Mouse (Mus musculus): ENCODE results near the gene Dusp1. TPM values are rescaled to one million over a fixed set of nuclear protein-coding genes. Genes with fewer than 3 reads are reported as not detected.

The Dusp1 gene
- polyA plus RNA-seq, 2 experiments from 2014 or later = 24.6 to 24.7 TPM

DNA sequence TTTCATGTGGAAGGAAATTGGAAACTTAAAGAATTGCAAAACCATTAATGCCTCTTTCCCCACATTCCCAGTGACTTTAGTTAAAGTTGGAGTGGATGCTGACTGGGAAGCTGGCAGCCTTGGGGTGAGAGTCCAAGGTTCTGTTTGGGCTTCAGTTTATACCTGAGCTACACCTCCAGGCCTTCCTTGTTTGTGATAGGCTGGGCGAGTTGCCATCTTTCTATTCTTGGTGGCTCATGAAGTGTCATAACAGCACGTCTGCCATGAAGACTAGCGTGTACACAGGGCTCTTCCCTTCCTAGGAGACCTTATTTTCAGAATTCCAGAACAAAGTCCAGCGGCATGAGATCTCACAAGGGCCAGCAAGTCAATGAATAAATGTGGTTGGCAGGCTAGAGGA is 39.2 kb downstream of the Dusp1 start:
- no peak for ATAC-seq

DNA sequence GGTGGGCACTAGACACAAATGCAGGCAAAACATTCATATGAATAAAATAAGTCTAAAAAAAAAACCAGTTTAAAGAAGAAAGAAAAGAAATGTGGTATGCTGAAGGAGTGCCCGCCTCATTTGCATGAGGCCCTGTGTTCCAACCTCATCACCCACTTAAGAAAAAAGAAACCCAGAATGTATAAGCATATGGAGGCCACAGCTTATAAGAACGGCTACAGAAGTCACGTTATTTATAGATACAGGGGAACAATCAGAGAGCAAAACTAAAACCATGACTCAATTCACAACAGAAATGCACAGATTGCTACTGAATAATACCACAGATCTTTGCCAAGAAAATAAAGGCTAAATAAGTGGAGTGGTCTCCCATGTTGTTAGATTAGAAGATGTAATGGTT is 43.6 kb downstream of the Dusp1 start:
- ATAC-seq = no peak

DNA sequence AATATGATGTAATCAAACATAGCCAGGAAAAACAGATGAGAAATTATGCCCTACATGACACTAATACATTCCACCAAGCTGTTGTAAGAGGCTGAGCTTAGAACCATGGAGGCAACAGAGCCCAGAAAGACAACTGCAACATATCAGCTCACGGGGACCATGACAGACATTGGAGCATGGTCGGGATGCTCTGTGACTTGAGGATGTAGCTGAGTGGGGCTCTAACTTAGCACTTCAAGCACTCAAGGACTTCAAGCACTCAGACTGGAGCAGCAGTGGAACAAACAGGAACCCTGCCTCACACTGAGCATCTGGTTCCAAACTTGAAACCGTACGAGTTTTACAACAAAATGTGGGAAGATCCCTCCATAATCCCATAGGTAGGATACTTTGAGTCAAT is 46.3 kb downstream of the Dusp1 start:
- no peak for ATAC-seq

DNA sequence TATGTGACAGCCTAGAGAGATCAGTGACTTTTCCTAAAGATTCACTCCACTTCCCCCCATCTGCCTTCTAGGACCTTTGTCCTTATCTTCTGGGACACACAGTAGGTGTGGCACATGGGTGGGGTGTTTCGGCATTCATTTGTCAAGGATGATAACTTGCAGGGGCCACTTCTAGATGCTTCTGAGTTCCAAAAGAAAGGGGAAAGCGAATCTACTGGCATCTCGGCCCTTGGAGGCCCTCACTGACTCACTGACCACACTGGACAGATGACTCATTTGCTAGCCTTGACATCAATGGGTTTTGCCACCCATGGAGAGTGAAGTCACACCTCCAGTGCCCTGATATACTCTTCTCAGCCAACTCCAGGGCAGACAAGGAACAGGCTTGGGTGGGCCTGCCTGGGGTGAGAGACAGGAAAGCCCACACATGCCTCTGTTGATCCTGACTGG is 47.3 kb downstream of the Dusp1 start:
- no peak for ATAC-seq

DNA sequence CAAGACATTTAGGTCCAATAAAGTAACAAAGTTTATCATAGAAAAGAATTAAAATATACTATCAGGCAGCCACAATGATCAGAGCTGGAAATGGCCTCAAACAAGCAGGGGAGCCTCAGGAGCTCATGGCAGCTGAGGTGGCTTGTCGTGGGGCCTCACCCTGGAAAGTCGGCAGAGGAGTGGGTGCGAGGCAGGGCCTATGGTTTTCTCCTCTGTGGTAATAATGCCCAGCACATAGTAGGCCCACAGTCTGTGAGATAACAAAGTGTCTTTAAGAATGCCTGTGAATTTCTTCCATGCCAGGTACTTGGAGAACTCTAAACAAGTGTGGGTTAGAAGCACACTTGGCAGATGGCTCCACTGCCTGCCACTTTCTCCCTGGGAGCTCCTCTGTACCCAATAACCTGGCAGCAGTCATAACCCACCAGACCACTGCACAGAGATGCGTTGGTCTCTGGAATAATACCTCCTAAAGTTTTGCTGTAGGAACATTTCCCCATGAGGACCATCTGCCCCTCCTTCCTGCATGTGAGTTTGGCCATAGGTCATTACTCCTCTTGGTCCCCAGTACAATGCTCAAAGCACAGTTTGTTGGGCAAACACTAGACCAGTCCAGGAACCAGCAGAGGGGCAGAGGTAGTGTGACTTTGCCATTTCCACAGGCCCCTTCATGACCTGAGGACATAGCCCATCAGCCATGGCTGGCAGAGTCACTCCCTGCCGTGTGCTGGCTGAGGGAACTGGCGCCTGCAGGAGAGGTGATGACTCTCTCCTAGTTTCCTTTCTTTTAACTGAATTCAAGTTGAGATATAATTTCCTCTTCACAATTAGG is 48.3 kb downstream of the Dusp1 start:
- ATAC-seq = no peak

DNA sequence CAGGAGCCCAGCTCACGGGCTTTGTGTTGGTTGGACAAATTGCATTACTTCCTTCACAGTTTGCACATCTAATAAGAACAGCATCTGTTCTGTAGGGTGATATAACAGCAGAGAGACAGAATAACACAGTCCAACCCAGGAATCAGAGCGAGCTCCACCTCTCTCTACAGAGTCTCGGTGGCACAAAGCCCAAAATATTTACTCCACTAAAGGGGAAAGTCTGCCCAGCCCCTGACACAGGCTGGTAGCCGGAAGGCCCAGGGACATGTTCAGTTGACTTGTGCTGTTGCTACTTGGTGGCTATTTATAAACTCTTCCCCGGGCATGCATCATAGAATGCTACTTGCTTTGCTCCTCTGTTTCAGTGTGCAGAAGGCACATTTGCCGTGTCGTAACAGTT is 49.0 kb downstream of the Dusp1 start:
- ATAC-seq = no peak

DNA sequence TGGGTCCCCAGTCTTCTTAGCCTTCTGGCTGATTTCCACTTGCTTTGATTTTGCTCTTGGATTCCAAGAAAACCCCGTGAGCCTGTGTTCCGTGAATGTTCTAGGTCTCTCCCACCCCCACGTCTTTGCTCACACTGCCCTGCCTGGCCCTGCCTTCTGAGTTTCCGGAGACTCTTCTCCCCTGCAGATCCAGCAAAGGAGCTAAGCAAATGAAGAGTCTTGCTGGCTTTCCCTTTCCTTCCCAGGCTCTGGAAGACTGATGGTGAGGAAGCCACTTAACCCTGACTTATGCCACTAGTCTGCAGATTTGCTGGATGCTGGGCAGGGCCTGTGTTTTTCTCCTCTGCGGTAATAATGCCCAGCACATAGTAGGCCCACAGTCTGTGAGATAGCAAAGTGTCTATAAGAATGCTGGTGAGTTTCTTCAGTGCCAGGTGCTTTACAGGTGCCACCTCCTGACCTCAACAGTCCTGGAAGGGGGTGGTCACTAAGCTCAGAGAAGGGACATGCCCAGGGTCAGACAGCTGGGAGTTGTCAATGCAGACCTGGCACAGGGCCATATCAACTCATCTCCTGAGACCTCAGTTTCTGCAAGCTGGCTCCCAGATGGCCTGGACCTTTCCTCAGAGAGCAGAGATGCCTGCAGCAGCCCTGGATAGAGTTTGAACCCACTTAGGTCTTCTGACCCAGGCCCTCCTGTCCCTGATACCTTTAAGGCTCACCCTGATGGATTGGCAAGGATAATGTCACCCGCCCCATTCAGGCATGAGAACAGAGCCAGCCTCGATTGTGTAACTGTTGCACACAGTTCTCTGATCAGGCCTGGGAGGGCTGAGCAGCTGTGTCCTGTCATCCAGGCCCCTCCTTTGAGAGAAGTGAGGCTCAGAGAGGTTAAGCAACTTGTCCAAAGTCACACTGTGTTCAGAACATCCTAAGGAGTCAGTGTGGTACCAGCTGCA is 49.8 kb downstream of the Dusp1 start:
- no peak for ATAC-seq

DNA sequence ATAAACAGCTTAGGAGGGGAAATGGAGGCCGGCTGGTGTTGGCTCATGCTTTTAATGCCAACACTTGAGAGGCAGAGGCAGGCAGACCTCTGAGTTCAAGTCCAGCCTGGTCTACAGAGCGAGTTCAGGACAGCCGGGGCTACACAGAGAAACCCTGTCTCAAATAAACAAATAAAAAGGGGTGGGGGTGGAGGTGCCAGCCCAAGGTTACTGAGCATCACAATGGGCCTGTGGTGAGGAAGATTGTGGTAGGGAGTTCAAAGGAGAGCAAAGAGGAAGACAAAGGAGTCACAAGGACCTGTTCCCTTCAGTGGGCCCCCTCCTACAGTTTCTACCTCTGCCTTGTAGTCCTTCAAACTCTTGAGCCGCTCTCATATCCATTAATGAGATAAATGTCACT is 50.7 kb downstream of the Dusp1 start:
- no peak for ATAC-seq

DNA sequence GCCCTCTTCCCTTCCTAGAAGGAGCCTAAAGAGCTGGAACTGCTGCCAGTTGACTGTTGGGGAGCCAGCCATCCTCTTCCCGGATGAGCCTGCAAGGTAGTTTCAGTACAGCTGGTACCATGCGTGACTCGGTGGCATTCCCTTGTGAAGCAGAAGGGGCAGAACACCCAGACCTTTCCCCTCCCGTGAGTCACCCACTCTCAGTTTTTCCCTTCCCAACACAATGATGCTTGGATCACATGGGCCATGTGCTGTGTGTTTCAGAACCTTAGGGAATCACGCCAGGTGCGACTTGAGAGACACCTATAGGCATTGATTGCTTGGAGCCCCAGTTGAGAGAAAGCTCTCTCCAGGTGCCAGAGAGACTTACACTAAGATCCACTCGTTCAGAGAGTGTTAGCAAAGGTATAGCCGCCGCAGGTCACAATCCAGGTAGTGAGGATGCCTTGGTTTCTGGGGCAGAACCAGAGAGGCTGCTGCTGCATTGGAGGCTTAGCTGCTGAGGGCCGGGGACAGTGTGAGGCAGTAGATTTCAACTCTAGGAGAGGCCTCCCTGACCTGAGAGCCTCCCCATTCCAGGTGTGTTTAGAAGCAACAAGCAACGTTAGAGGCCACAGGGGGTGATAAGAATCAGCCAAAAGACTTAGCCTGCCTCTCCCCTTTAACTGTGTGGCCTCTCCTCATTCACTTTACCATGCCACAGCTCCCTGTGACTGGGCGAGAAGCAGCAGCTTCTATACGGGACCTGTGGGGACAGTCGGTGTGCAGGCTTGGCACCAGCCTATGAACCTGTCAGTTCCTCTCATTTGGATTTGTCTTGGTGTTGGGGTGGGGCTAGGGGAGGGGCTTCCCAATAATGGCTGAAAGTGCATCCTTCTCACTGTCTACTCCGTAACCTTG is 51.5 kb downstream of the Dusp1 start:
- no peak for ATAC-seq

DNA sequence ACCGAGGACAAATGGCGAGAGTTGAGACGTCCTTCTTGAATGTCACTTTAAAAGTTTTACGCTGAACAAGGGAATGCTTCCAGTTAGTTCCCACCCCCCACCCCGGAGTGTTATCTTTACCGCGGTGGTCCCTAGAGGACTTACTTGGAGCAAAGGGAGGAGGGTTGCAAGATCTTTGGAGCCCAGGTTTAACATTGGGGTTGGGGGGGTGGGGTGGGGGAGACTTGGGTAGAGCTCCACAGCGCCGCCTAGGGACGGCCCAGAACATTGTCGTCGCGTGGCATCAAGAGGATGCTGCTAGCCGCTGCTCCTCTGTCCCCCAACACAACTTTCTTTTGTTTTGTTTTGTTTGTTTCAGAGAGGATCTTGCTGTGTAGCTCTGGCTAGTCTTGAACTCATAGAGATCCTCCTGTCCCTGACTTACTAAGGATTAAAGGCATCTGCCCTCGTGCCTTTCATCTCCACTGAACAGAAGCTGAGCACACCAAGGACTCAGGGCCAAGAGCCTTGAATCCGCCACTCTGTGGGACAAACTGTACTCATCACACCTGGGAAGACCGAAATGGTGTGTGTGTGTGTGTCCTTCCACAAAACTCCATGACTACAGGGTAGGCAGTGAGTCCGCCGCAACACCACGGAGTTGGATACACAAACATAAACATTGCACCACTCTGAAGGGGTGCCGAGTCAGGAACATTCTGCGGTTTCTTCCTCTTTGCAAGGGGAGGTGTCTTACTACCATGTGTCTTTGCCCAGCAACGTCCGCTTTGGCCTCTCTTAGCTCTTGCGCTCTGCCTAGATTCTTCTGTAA is 52.8 kb downstream of the Dusp1 start:
- ATAC-seq = peak; percentile 12

DNA sequence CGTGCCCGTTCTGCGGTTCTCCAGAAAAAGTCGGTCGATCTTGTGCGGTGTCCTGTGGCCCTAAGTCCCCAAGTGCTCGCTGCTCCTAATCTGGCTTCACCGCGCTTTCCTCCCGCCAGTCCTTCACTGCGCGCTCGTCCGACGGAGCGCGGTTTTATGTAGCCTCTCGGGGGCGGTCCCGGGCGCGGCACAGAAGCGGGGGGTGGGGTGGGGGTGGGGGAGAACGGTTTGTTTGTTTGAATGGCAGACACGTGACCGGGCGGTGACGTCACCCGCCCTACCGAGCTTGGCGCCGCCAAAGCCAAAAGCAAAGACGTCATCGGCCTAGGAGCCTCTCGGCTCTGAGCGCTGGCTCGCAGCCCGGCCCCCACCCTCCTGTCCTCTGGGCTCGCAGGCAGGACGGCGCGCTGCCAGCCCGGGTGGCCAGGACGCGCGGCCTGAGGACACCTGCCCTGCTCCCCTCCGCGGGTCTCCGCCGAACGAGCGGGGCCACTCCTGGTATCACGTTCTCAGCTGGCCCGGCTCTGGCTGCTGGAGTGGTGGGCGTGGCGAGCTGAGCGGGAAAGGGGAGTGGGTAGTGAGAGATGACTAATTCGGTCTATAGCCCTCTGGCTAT is 53.5 kb downstream of the Dusp1 start:
- ATAC-seq = peak; percentile 62

DNA sequence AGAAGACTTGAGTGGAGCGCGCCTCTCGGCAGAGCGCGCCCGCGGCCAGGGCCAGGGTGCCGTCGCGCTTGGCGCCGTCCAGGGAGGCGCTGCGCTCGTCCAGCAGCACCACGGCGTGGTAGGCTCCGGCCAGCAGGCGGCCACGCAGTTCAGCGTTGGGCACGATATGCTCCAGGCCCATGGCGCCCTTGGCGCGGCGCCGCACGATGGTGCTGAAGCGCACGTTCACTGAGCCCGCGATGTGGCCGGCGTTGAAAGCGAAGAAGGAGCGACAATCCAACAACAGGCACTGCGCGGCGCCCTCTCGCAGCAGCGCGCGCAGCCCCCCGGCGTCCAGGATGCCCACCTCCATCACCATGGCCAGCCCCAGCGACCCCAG is 54.0 kb downstream of the Dusp1 start:
- no peak for ATAC-seq

DNA sequence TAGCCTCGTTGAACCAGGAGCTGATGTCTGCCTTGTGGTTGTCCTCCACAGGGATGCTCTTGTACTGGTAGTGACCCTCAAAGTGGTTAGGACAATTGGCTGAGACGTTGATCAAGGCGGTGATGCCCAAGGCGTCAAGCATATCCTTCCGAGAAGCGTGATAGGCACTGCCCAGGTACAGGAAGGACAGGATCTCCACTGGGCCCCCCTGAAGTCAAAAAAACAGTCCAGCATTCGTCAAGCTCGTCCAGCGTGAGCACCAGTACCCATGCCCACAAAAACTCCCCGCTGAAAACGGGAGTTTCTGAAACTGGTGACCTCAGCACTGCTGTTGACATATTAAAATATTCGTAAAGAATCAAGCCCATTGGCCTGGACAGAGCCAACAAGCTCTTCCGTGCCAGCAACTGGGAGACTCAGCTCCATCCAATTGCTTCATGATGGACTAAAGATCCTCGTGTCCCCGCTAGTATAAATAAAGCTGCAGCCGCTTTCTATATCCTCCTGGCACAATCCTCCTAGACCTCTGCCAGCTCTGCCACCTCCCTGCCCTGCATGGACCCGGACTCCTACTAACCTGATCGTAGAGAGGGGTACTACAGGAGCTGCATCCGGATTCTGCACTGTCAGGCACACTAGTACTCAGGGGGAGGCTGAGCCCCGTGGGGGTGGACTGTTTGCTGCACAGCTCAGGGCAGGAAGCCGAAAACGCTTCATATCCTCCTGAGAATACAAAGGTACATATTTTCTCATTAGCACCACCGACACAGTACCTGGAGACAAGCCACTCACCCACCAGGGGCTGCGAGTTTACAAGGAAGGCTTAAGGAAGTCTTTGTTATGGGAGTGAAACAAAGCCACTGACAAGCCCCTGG is 54.7 kb downstream of the Dusp1 start:
- ATAC-seq = peak; percentile 25

DNA sequence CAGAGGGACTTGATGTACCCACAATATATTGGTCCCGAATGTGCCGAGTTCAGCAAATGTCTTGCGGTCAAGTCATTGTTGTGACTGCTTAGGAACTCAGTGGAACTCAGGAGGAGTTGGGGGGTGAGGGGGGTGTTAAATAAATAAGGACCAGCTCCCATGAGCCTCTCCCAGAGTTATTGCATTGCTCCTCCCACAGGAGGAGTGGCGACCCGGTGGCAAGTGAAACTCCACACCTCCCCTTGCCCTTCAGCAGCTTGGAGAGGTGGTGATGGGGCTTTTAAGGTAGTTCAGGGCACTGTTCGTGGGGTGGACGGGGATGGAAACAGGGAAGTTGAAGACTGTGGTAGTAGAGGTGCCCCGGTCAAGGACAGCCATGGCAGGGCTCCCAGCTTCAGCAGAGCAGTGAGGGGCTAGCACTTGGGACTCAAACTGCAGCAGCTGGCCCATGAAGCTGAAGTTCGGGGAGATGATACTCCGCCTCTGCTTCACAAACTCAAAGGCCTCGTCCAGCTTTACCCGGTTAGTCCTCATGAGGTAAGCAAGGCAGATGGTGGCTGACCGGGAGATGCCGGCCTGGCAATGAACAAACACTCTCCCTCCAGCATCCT is 55.8 kb downstream of the Dusp1 start:
- ATAC-seq = no peak

DNA sequence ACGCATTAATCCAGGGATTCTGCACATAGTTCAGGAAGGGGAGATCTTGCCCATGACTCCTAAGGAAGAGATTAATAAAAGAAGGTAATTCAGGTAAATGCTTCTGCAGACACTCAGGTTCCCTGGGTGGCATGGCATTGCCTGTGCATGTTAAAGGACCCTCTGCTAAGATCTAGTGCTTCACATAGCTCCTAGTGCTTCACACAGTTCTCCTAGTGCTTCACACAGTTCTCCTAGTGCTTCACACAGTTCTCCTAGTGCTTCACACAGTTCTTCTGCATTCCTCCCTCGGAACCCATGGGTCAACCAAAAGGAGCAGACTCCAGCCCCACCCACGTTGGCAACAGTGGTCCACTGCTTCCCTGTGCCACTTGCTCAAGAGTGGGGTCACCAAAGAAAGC is 56.7 kb downstream of the Dusp1 start:
- no peak for ATAC-seq

DNA sequence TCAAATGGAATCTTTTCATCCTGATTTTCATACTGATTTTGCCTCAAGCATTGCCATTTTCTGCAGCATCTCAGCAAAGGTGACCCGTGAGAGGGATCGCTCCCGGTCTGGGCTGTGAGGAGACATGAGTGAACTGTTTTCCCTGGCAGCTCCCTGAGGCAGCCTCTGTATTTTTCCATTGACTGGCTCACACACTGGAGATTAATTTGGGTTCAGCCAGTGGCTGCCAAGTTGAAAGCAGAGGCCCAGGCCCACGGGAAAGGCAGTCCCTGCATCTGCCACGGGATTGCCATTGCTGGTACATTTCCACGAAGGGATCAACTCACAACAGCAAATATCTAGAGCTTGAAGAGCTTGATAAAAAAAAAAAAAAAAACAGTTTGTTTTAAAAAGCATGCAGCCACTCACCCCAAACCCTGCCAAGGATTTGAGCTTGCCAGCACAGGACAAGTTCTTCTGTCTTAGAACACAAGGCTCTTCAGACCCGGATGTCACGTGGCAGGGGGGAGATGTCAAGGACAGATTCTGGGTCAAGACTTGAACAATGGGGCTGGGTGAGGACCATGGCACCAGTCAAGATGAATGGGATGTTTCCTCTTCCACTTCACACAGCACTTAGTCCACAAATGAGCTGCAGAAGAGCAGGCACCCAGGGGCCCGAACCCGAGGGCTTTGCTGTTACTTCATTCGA is 57.8 kb downstream of the Dusp1 start:
- no peak for ATAC-seq

DNA sequence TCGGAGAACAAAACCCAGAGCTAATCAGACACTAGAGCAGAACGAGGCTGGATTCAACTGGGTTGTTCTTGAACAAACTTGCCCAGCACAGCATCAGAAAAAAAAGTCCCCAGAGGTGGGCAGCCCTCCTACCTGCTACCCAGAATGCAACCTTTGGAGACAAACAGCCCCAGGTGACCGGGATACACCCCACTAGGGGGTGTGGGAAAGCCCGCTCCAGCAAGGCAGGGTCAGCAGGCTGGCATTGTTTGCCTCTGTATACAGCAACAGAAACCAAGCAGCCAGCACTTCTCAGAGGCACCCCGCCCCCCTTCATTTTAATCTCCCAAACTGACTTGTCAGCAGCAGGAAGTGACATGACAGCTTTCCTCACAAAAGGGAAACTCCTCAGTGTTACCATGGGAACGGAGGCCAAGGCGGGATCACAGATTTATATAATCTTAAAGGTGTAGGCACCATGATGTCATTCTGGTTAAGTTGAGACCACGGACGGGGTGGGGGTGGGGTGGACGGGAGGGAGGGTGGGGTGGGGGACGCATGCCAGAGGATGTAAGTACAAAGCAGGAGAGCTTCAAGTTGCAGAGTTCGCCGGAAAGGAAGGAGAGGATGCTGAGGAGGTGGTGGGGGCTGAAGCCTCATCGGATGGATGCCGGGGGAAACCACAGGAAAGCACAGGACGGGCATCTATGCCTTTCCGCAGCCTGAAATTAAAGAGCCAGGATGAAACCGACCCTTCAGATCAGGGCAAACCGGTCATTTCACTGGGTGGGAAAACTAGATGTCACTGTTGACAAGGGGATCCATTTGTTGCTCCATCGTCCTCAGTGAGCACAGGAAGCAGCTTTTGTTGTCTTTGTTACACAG is 58.9 kb downstream of the Dusp1 start:
- peak; percentile 59 for ATAC-seq

DNA sequence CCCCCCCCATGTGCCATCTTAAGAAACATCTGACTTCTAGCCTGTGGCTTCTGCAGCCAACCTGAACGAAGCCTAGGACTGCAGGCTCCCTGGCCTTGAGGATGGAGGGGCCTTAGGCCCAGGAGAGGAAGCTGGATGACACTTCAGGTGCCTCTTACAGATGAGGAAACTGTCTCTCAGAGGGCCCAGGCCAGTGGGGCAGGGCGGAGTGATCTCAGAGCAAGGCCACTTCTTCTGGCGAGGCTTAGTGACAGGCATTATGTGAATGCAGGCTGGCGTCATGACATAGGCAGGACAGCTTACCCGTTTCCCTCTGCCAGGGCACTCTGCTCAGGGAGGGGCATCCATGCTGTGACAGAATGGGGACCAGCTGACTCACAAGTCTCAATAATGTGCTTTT is 60.1 kb downstream of the Dusp1 start:
- no peak for ATAC-seq
